Mouse (Mus musculus) embryonic fibroblast, embryonic 13.5 days (primary cell): Measurements from ENCODE around the gene Cstf1. TPM values are rescaled to one million over a fixed set of nuclear protein-coding genes. Genes with fewer than 3 reads are reported as not detected.

Experiments
- H3K27ac ChIP-seq: 2 replicates; pipeline ENCODE4 v1.5.1; 2012; ENCODE audit warnings: low read length, control low read depth, inconsistent platforms; ENCODE audit not compliant: insufficient read depth
- H3K4me1 ChIP-seq: 2 replicates; pipeline ENCODE4 v1.6.1; 2011; ENCODE audit warnings: low read length; ENCODE audit not compliant: control insufficient read depth, insufficient read depth
- H3K4me3 ChIP-seq: 2 replicates; pipeline ENCODE4 v1.5.1; 2011; ENCODE audit warnings: mild to moderate bottlenecking, control low read depth, low read length; ENCODE audit not compliant: insufficient read depth
- CTCF ChIP-seq: IDR thresholded peaks from 2 replicates; pipeline ENCODE4 v1.5.1; 2011; ENCODE audit warnings: mild to moderate bottlenecking, control low read depth, low read length, moderate library complexity, borderline replicate concordance; ENCODE audit not compliant: insufficient read depth
- POLR2A ChIP-seq: IDR thresholded peaks from 2 replicates; pipeline ENCODE4 v1.6.1; 2011; ENCODE audit warnings: low read depth, mild to moderate bottlenecking, control low read depth, low read length, moderate library complexity
- polyA plus RNA-seq: library from polyadenylated mRNA; stranded (reverse); fragments of >200 nt; gene quantifications from 2 replicates; pipeline ENCODE4 v1.2.4, GENCODE M21; 2011; ENCODE audit warnings: low read depth; ENCODE audit not compliant: missing spikeins, insufficient read length

The Cstf1 gene
- polyA plus RNA-seq, 1 experiment = 30.9 TPM

DNA sequence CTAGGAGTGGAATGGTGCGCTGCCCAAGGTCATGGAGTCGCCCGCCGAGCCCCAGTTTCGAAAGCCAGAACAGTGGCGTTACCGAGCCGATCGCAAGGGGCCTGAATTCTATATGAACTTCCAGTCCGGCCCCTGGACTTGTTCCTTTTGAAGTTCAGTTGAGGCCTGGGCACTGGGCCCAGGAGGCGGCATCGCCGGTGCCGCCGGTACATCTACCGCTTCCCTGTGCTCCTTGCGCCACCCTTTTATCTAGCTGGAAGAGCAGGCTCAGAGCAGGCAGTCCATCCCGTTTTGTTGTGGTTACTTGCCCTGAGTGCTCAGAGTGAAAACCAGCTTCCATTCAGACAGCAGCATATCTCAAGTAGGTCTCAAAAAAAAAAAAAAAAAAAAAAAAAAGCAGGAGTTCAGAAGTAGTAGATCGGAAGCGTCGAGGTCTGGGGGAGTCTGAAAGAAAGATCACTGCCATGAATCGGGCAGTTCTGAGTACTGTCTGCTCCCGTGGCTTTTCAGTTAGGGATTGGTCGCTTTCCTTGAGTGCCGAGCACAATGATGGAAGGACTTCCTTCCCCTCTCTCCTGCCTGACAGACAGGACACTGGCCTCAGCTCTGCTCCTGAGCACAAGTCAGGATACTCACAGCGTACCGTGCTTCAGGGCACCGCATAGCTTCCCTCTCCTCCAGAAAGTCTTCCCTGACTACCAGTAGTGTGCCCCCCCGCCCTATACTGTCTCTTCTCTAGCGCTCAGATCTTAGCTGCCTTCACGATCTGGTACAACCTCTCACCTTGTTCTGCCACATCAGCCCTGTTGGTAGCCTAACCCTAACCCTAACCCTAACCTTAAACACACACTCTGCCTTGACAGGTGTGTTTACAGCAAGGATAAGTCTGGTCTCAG is 24.2 kb upstream of the Cstf1 start:
- H3K4me3 ChIP-seq = peak overlapping the region; percentile 65
- TF ChIP-seq CTCF (no peak), POLR2A (no peak)
- H3K27ac ChIP-seq = no peak overlapping the region
- no peaks in the 10 kb centered on the region for H3K4me1 ChIP-seq

DNA sequence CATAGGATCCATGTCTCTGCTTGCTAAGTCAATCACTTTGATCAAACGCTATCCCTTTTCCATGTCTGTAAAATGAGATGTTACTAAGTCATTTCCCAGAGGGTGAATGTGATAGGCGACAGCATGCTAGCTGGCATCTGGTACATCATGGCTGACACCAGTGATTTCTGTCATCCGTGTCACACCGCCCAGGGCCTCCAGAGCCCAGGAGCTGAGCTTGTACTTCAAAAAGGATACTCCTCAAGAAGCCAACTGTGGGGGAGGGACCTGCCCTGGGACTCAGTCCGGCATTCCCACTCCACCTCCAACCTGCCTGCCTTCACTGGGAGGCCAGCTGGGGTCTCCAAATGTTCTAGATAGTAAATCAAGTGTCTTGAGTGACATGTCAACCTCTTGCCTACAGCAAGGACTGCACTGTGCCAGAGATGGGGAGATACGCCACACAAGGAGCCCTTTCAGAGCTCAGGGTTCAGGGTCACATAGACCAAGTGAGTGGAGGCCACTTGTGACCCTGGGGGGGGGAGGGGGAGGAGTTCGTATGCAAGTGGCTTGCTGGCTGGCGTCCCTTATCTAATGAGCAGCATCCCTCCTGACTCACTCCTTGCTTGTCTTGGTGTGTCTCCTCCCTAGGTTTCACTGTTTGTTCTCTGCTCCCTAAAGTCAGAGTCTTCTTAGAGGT is 23.4 kb upstream of the Cstf1 start:
- no peak overlapping the region for H3K4me3 ChIP-seq
- TF ChIP-seq CTCF (no peak), POLR2A (no peak)
- no peaks in the 10 kb centered on the region for H3K4me1 ChIP-seq
- H3K27ac ChIP-seq = no peak overlapping the region

DNA sequence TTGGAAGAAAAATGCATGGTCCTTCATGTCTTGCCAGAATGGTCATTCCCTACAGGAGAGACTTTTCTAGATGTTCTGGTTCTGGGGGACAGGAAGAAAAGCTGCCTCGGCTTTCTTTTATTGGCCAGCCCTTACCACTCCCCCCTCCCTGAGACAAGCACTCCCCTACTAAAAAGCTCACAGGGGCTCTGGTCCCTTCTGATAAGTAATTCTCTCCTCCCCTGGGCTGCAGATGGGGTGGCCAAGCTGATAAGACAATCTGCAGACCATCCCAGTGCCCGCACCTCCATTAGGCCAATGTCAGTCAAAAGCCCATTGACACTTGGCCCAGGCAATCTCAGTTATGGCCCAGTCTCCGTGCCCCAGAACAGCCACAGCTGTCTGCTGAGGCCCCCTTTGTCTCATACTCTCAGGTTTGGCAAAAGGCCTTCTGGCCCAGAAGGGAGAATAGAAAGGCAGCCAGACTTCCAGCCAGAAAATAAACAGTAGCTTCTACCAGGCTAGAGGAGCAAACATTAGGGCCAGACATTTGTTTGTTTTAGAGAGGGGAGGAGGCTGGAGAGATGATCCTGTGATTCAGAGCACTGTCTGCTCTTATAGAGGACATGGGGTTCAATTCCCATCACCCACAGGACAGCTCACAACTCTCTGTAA is 22.1 kb upstream of the Cstf1 start:
- Histone ChIP-seq H3K4me3 (no peak overlapping the region), H3K4me1 (no peaks in the 10 kb centered on the region), H3K27ac (no peak overlapping the region)
- TF ChIP-seq POLR2A (no peak), CTCF (no peak)

DNA sequence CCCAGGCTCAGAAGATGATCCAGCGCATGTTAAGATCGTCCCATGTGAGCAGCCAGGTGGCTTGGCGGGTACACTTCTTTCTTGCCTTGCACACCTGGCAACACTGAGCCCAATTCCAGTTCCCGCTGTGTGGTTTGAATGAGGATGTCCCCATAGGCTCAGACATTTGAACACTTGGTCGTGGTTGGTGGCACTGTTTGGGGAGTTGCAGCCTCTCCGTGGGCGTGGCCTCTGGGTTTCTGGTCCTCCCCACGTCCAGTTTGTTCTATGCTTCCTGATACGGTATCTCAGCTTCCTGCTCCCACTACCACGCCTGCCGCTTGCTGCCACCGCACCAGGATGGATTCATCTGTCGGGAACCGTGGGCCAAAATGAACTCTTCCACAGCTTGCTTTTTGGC is 20.7 kb upstream of the Cstf1 start:
- Histone ChIP-seq H3K4me1 (no peaks in the 10 kb centered on the region), H3K27ac (no peak overlapping the region), H3K4me3 (no peak overlapping the region)
- TF ChIP-seq POLR2A (no peak), CTCF (no peak)

DNA sequence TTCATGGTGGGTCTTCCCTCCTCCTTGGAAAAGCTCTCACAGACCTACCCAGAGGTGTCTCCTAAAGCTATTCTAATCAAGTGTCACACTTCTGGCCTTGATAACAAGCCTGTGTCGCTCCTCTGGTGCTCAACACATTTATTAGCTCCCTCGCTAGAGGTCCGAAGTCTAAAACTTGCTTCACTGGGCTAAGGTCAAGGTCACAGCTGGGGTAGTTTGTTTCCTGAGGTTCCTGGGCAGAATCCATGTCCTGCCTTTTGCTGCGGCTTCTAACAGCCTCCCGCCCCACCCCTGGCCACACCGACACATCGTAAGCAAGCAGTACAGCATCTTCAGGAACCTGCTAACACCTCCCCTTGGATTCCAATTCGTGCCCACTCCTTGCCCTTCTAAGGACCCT is 19.7 kb upstream of the Cstf1 start:
- no peak overlapping the region for H3K4me3 ChIP-seq

DNA sequence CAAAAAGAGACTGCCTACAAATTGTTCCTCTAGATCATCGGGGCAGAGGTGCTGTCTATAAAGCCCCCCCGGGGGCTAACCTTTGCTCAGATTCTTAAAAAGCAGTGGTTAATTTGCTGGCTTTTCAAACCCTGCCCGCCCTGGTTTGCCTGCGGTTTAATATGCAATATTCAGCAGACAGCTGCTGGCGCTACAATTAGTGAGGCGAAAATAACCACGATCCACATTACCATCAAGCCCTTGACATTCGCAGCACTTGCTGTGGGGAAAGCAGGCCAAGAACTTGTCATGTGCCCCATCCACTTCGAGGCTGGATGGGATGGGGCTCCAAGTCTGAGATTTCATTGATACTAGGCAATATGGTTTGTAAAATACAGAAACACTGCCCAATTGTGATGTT is 17.3 kb upstream of the Cstf1 start:
- no peak for TF ChIP-seq POLR2A
- no peak for TF ChIP-seq CTCF
- no peak overlapping the region for H3K4me3 ChIP-seq
- no peak overlapping the region for H3K27ac ChIP-seq
- H3K4me1 ChIP-seq = no peaks in the 10 kb centered on the region

More for the DNA sequence above, 19.7 kb upstream of the Cstf1 start:
- Histone ChIP-seq H3K27ac (no peak overlapping the region), H3K4me1 (no peaks in the 10 kb centered on the region)
- TF ChIP-seq CTCF (no peak), POLR2A (no peak)

DNA sequence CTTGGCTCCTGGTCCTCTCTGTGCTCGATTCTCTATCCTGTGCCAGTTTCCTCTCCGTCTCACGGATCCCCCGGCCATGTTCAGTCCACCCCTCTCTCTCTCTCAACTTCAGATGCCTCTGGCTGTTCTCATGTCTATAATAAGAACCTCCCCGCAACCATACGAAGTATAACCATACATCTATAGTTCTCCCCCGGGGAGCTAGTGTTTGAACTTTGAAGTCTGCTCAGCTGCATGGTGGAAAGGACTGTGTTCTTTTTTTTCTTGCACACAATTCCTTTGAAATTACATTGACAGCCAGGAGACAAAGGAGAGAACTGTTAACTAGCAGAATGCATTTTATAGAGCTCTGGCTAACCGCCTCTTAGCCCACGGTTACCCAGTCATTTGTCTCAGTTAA is 15.7 kb upstream of the Cstf1 start:
- no peaks in the 10 kb centered on the region for H3K4me1 ChIP-seq
- H3K27ac ChIP-seq = no peak overlapping the region
- TF ChIP-seq CTCF (no peak), POLR2A (no peak)
- H3K4me3 ChIP-seq = no peak overlapping the region

DNA sequence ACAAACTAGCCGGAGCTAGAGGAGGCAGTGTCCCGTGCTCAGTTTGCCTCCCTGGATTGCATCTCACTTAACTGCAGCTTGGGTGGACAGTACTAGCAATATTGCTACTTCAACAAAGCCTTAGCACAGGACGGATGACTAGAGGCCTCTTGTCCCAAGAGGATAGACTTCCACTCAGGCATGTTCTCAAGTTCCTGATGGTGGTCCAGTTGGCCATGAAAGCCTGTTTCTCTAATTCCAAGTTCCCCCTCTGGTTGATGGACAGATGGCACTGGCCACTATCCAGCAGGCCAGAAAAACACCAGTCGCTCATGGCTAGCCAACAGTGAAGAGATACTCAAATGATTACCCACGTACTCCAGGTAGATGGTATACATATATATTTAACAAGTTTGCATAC is 14.6 kb upstream of the Cstf1 start:
- Histone ChIP-seq H3K4me1 (no peaks in the 10 kb centered on the region), H3K4me3 (no peak overlapping the region), H3K27ac (no peak overlapping the region)
- TF ChIP-seq CTCF = no peak

DNA sequence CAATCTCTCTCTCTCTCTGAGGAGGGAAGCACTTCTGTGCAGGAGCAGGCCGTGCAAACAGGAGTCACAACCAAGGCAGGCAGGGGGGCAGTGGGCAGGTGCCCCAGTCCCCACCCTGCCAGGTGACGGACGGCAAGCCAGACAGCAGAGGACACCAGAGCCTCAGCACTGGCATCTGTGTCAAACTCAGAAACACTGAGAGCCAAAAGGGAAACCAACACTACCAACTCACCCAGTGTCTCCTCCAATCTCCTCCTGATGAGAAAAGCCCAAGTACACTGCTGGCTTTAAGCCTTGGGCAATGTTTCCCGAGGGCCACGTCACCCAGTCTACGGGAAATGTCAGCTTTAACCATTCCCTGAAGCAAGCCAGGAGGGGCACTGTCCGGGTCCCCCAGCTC is 7.3 kb upstream of the Cstf1 start:
- H3K4me1 ChIP-seq = no peaks in the 10 kb centered on the region
- no peak overlapping the region for H3K4me3 ChIP-seq
- H3K27ac ChIP-seq = no peak overlapping the region
- no peak for TF ChIP-seq CTCF
- TF ChIP-seq POLR2A = no peak

DNA sequence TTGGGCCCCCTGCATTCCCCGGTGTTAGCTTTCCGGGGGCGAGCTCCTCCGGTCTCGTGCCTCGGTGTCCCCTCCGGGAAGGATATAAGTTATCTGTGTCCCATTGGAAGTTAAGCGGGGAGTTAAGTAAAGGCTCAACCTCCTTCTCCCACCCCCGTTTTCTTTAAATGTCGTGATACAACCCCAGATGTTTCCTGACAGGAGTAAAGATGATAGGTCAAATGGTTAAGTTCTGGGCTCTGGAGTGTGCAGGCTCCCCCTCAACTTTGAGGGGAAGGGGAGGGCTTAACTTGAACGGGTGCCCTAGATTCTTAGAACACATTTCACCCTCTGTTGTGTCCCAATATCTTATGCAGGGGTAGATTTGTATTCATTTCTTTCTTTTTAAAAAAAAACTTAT is 777 bp downstream of the Cstf1 start:
- no peaks in the 10 kb centered on the region; the same call in 1 of the 2 replicates for H3K4me1 ChIP-seq
- H3K27ac ChIP-seq = no peak overlapping the region
- peak overlapping the region; percentile 66 for H3K4me3 ChIP-seq
- no peak for TF ChIP-seq POLR2A
- no peak for TF ChIP-seq CTCF
